Mouse (Mus musculus): ENCODE measurements around the gene Mmp28. TPM values are rescaled to one million over a fixed set of nuclear protein-coding genes. Genes with fewer than 3 reads are reported as not detected.

Mmp28 gene
- polyA plus RNA-seq, 1 experiment from 2014 or later = 0.41 TPM

DNA sequence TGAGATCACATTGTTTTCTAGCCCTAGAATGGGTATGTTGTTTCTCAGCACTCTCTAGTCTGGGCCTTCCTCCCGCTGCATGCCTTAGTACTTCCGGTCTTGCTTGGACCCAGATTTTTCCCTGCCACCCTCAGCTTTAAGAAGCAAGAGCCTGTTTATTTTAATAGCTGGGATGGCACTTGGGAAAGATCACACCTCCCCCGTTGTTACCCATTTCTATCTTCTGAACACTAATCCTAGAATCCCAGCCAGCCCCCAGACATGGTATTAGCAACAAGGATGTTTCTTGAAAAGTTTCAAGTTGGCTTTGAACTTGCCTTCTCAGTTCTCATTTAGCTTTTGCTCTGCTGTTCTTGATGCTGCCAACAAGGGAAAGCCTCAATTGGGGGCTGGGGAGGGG lies 56.5 kb downstream of the Mmp28 start:
- Histone ChIP-seq H3K9ac (no peak overlapping the region), H3K27me3 (peaks cover 42% of the 10 kb centered on the region), H3K4me3 (replicated peaks) (no peak overlapping the region), H3K9me3 (replicated peaks) (no peaks in the 10 kb centered on the region), H3K36me3 (replicated peaks) (peaks cover 18% of the 10 kb centered on the region), H3K4me2 (no peak overlapping the region), H3K27ac (replicated peaks) (no peak overlapping the region), H3K4me1 (replicated peaks) (no peaks in the 10 kb centered on the region; the same call in 1 of the 2 replicates)
- no peak for ATAC-seq (ENCODE audit: insufficient read depth)
- WGBS (ENCODE audit: insufficient replicate concordance) = 53% methylated on average over 3 of the region's 3 CpGs

DNA sequence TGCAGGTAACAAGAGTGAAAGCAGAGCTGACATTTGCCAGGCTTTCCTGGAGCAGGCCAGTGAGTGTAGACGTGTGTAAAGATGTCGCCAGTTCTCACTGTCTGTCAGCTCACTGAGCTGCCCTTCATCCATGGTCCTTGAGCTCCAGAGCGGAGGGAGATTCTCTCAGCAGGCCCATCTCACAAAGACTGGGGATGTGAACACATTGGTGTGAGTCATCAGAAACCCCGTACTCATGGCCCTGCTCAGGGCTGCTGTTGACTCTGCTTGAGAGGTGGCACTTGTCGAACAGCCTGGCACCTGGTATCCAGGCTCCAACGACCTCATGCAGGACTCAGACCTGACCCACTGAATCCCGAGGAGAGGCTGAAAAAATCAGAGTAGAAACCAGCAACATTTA lies 59.1 kb downstream of the Mmp28 start:
- no peak overlapping the region for H3K4me2 ChIP-seq
- H3K4me1 ChIP-seq (replicated peaks) = no peaks in the 10 kb centered on the region
- no peak overlapping the region for H3K4me3 ChIP-seq (replicated peaks)
- no peak for ATAC-seq (ENCODE audit: insufficient read depth)
- H3K27me3 ChIP-seq = peaks cover 16% of the 10 kb centered on the region
- no peak overlapping the region for H3K27ac ChIP-seq (replicated peaks)
- peaks cover 34% of the 10 kb centered on the region for H3K36me3 ChIP-seq (replicated peaks)
- 77% methylated on average over 7 of the region's 7 CpGs for WGBS (ENCODE audit: insufficient replicate concordance)
- no peak overlapping the region for H3K9ac ChIP-seq
- no peaks in the 10 kb centered on the region for H3K9me3 ChIP-seq (replicated peaks)

DNA sequence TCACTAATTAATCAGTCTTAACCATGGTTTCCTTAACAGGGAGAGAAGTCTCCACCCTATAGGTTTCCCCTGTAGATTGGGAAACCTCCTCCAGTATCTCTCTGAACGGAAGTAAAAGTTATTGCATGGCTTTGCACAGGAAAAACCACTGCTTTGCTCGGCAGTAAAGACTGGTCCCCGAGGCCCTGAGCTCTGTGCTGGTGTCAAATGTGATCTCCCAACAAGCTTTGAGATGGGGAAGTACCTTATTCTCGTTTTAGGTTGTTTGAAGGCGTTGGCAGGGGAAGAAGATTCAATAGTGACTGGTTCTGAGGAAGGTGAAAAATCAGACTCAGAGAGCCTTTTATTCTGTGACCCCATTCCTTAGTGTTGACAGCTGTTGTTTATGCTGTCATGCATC lies 64.1 kb downstream of the Mmp28 start:
- no peaks in the 10 kb centered on the region for H3K4me1 ChIP-seq (replicated peaks)
- no peaks in the 10 kb centered on the region for H3K9me3 ChIP-seq (replicated peaks)
- H3K27me3 ChIP-seq = no peaks in the 10 kb centered on the region
- H3K4me3 ChIP-seq (replicated peaks) = no peak overlapping the region
- H3K27ac ChIP-seq (replicated peaks) = no peak overlapping the region
- no peak overlapping the region for H3K4me2 ChIP-seq
- H3K9ac ChIP-seq = no peak overlapping the region
- ATAC-seq (ENCODE audit: insufficient read depth) = no peak
- 53% methylated on average over 5 of the region's 5 CpGs for WGBS (ENCODE audit: insufficient replicate concordance)
- peaks cover 59% of the 10 kb centered on the region for H3K36me3 ChIP-seq (replicated peaks)

DNA sequence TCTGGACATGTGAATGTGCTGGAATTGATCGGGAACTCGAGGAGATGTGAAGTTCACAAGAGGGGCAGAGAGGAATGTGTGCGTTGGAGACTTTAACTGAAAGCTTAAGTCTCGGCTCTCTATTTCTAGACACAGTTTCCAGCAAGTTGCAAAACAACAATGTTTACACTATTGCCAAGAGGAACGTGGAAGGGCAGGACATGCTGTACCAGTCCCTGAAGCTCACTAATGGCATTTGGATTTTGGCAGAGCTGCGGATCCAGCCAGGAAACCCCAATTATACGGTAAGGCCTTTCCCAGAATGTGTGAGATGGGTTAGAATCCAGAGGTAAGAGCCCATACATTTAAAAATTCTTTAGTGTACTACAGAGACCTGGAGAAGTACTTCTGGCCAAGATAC lies 65.2 kb downstream of the Mmp28 start:
- no peaks in the 10 kb centered on the region for H3K27me3 ChIP-seq
- no peaks in the 10 kb centered on the region for H3K9me3 ChIP-seq (replicated peaks)
- H3K36me3 ChIP-seq (replicated peaks) = peaks cover 59% of the 10 kb centered on the region
- H3K27ac ChIP-seq (replicated peaks) = no peak overlapping the region
- 86% methylated on average over 7 of the region's 7 CpGs for WGBS (ENCODE audit: insufficient replicate concordance)
- H3K4me3 ChIP-seq (replicated peaks) = no peak overlapping the region
- no peak overlapping the region for H3K9ac ChIP-seq
- H3K4me2 ChIP-seq = no peak overlapping the region
- H3K4me1 ChIP-seq (replicated peaks) = no peaks in the 10 kb centered on the region
- no peak for ATAC-seq (ENCODE audit: insufficient read depth)

DNA sequence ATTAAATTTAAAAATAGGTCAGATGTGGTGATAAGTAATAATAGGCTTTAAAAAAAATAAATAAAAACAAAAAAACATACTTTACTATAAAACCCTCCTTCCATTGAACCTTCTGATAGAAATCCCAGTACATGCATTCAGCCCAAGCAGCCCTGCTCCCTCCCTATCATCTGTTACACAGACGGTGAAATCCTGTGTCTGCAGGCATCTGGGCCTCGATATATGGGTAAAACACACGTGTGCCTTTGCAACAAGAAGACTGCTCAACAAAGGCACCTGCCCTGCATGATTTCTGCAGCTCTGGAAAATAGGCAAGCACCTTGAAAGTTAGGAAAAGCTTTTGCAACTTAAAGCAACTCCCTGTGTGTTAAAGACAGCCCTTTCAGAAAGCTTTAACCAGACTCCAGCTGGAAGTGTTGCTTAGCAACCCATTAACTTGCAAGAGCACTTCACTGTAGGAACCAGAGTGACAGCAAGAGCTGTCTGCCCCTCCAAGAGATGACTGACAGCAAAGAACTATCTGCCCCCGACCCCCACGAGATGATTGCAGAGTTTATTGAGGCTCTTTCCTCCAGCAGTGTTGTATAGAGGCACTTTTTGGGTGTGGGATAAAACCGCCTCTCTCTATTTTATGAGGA lies 68.0 kb downstream of the Mmp28 start:
- no peak overlapping the region for H3K4me3 ChIP-seq (replicated peaks)
- no peak overlapping the region for H3K9ac ChIP-seq
- no peak overlapping the region for H3K4me2 ChIP-seq
- H3K4me1 ChIP-seq (replicated peaks) = no peaks in the 10 kb centered on the region
- no peak for ATAC-seq (ENCODE audit: insufficient read depth)
- no peak overlapping the region for H3K27ac ChIP-seq (replicated peaks)
- whole genome bisulfite sequencing (ENCODE audit: insufficient replicate concordance) = 65% methylated on average over 6 of the region's 6 CpGs
- H3K36me3 ChIP-seq (replicated peaks) = peaks cover 72% of the 10 kb centered on the region
- H3K9me3 ChIP-seq (replicated peaks) = no peaks in the 10 kb centered on the region
- no peaks in the 10 kb centered on the region for H3K27me3 ChIP-seq

DNA sequence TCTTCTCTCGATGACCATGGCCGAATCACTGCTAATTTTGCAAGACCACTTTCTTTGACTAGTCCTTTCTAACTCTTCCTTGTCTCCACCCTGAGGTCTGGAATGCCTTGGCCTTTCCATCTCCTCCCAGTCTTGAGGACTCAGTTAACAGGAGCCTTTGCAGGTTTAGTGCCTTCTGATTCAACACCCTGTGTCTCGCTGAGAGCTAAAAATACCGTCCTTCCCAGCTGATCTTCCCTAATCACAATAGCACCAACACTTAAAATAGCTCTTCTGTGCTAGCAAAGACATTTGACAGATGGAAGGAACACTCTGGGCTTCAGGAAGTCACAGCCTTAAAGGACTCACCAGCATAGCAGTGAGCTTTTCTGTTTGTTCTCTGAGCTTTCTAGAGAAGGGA lies 69.8 kb downstream of the Mmp28 start:
- no peaks in the 10 kb centered on the region for H3K4me1 ChIP-seq (replicated peaks)
- H3K27me3 ChIP-seq = no peaks in the 10 kb centered on the region
- H3K4me3 ChIP-seq (replicated peaks) = no peak overlapping the region
- H3K9me3 ChIP-seq (replicated peaks) = no peaks in the 10 kb centered on the region
- 76% methylated on average over 4 of the region's 4 CpGs for WGBS (ENCODE audit: insufficient replicate concordance)
- H3K36me3 ChIP-seq (replicated peaks) = peaks cover 61% of the 10 kb centered on the region
- H3K27ac ChIP-seq (replicated peaks) = no peak overlapping the region
- ATAC-seq (ENCODE audit: insufficient read depth) = no peak
- no peak overlapping the region for H3K4me2 ChIP-seq
- no peak overlapping the region for H3K9ac ChIP-seq

Other genes with a start within 250 kb of the Mmp28 start
- gene Slfn14, start 176.3 kb downstream of the Mmp28 start, polyA plus RNA-seq (2015; fragmentation: Nextera tagmentation; extraction: Ambion mirVana) = 32.3 and 37.0 TPM in 2 replicates
- gene Ap2b1, start 164.0 kb downstream of the Mmp28 start, polyA plus RNA-seq (2015; fragmentation: Nextera tagmentation; extraction: Ambion mirVana) = 18.6 and 19.6 TPM in 2 replicates
- 5.1 and 5.4 TPM in 2 replicates for gene Pex12, start 160.5 kb downstream of the Mmp28 start, polyA plus RNA-seq (2015; fragmentation: Nextera tagmentation; extraction: Ambion mirVana)
- gene Rasl10b, start 53.9 kb downstream of the Mmp28 start, polyA plus RNA-seq (2015; fragmentation: Nextera tagmentation; extraction: Ambion mirVana) = 0.12 and 0.22 TPM in 2 replicates
- gene Gas2l2, start 33.6 kb downstream of the Mmp28 start, polyA plus RNA-seq (2015; fragmentation: Nextera tagmentation; extraction: Ambion mirVana) = not detected in 2 replicates
- 2.3 and 2.7 TPM in 2 replicates for gene 1700020L24Rik, start 25.4 kb downstream of the Mmp28 start, polyA plus RNA-seq (2015; fragmentation: Nextera tagmentation; extraction: Ambion mirVana)
- 3.7 and 3.9 TPM in 2 replicates for gene Taf15, start 10.0 kb upstream of the Mmp28 start, polyA plus RNA-seq (2015; fragmentation: Nextera tagmentation; extraction: Ambion mirVana)
- gene Heatr9, start 59.1 kb upstream of the Mmp28 start, polyA plus RNA-seq (2015; fragmentation: Nextera tagmentation; extraction: Ambion mirVana) = not detected in 2 replicates
- 0.53 and 0.93 TPM in 2 replicates for gene Ccl5, start 67.4 kb upstream of the Mmp28 start, polyA plus RNA-seq (2015; fragmentation: Nextera tagmentation; extraction: Ambion mirVana)
- 54.3 and 58.4 TPM in 2 replicates for gene Ccl9, start 115.6 kb upstream of the Mmp28 start, polyA plus RNA-seq (2015; fragmentation: Nextera tagmentation; extraction: Ambion mirVana)
- gene Ccl6, start 130.0 kb upstream of the Mmp28 start, polyA plus RNA-seq (2015; fragmentation: Nextera tagmentation; extraction: Ambion mirVana) = 15.6 and 16.8 TPM in 2 replicates
- gene Rpl9-ps1, start 182.6 kb upstream of the Mmp28 start, polyA plus RNA-seq (2015; fragmentation: Nextera tagmentation; extraction: Ambion mirVana) = not detected in 2 replicates
- gene Ccl3, start 186.3 kb upstream of the Mmp28 start, polyA plus RNA-seq (2015; fragmentation: Nextera tagmentation; extraction: Ambion mirVana) = 0.83 and 1.2 TPM in 2 replicates
- gene Ccl4, start 199.5 kb upstream of the Mmp28 start, polyA plus RNA-seq (2015; fragmentation: Nextera tagmentation; extraction: Ambion mirVana) = 0.32 and 0.37 TPM in 2 replicates
- gene Wfdc17, start 240.9 kb upstream of the Mmp28 start, polyA plus RNA-seq (2015; fragmentation: Nextera tagmentation; extraction: Ambion mirVana) = 16.4 and 18.6 TPM in 2 replicates
- gene Wfdc18, start 245.9 kb upstream of the Mmp28 start, polyA plus RNA-seq (2015; fragmentation: Nextera tagmentation; extraction: Ambion mirVana) = not detected in 2 replicates